Mouse (Mus musculus): Measurements from ENCODE around the gene Slain2.
"Not testable (repeated sequence)": the region's sequence is repeated elsewhere in the genome, so short reads cannot be mapped to it uniquely, and the experiment has no call there.

Gene Slain2

DNA sequence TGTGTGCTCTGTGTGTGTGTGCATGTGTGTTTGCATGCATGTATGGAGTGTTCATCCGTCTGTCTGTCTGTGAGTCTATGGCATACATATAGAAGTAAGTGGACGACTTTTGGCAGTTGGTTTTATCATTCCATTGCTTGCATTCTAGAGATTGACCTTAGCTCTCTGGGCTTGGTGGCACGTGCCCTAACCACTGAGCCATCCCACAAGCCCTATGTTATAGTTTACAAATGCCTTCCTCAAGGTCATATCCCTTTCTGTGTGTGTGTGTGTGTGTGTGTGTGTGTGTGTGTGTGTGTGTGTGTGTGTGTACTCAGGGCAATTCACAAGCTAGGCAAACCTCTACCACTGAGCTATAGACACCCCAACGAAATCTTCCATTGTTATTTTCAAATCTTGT is 12.2 kb upstream of the Slain2 start:
- DNase-seq (ENCODE audit: low spot score in 2 of 2) = no peak

DNA sequence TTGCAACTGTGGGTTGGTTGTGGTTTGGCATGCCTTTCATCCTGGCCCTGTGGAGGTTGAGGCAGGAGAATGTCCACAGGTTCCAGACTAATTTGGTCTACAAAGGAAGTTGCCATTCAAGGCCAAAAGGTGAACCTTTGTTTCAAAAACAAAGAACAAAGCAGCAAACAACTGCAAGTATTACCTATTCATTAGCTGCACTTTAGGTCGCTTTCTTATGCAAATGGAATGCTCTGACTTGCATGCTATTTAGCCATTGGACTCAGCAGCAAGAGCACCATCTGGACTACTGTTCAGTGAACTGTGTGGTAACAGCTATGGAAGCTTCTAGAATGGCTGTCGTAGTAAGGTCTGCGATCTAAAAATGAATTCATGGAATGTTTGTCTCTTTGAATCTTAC is 11.8 kb upstream of the Slain2 start:
- DNase-seq (ENCODE audit: low spot score in 2 of 2) = no peak

DNA sequence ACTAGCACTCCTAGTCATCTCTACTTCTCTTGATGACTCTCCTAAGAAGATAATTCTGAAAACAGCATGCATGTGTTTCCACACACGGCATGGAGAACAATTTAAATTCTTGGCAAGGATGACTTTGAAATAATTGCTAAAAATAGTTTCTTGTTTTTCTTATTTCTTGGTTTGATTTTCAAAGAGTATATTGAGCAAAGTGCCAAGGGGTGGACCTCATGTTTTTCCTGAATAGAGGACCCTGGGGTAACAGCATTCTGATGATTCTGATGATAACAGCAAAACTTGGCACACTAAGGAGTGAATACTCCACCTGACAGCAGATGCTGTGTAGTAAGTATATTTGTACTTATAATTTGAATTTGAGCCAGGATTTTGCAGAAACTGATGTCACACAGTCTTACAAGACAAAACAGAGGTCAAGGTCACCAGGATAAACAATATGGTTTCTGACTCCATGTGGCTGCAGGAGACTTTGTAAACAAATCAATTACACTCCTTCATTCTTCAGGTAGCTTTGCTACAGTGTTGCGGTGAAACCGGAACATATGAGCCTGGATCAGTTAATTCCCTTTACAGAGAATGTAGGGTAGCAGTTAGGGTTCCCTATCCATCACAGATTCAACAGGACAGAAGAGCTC is 11.1 kb upstream of the Slain2 start:
- no peak for DNase-seq (ENCODE audit: low spot score in 2 of 2)

DNA sequence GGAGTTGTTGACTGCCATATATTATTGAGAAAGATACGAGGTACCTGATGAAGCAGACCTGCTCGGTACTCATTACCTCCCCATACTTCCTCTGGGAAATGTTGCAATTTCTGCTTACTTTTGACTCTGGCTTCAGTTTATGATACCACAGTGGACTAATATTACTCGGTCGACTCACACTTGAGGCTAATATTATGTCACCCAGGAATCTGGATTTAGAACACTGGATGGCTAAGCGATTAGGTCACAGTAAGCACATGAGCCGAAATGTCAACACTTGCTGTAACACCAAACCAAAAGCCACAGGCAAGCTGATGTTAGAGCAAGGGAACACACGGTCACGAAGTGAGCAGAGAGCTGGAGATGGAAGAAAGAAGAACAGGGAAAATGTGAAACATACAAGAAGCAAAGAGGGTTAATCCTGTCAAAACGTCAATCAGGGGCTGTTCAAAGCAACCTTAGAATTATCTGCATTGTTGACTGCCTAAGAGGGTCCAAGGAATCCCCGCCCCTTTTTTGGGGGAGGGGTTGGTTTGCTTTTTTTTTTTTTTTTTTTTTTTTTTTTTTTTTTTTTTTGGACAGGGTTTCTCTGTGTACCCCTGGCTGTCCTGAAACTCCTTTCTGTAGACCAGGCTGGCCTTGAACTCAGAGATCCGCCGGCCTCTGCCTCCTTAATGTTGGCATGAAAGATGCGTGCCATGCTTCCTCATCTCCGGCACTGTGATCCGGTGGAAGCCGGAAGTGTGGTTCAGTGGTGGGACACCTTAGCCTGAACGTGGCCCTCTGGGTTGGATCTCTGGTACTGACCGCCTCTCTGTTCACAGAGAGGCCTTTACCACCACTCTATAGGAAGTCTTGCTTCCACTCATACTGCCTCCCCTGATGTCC is 9.0 kb upstream of the Slain2 start:
- no peak for DNase-seq (ENCODE audit: low spot score in 2 of 2)

DNA sequence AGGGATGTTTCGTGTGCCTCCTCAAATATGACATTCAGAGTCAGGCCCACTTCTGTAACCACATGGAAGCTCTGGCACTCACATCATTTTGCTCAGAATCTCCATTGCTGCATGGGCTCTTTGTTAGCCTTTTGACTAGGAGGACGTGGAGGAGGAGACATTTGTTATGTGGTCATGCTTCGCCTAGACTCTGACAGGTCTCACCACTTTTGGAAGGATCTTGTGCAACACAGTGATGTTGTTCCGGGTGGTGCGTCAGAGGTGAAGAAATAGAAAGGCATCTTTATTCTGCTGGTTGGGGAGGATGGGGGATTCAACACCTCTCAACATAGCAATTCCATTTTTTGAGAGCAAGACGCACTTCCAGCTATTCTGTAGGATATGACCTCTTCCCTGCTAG is 6.7 kb upstream of the Slain2 start:
- no peak for DNase-seq (ENCODE audit: low spot score in 2 of 2)

DNA sequence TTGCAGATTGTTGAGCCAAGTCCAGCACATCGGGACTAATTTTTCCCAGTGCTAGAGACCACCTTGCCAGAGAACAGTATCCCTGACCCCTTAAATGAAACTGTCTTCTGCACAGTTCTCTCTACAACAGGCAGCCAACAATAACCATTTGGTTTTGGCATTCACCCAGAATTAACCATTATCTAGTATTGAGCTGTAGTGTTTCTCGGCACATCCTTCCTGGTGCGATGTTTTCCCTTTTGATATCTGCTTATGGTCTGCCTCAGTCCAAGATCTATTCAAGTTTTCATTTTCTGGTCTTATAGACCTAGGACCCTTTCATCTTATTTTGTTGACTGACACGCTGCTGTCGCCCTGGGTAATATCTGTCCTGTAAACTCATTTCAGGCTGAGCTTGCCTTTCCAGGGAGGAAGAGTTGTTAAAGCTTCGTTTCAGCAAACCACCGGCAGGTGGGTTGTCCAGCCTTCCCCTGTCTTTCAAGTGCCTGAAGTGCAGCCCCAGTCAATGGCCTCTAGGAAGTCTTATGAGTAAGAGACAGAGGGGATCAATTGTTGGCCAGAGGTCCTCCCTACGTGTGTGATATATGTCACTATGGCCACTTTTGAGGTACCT is 5.7 kb upstream of the Slain2 start:
- no peak for DNase-seq (ENCODE audit: low spot score in 2 of 2)

DNA sequence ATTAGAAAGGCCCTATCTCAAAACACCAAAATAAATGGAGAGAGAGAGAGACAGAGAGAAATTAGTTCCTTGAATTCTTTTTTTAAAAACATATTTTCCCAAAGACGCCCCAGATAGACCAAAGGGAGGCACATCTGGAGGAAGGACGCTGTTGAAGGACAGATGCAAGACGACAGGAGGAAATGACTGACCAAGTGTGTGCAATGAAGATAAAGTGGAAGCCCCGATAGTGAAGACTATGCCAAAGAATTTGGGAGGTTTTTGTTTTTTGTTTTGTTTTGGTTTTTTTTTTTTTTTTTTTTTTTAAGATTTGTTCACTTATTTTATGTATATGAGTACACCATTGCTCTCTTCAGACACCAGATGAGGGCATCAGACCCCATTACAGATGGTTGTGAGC is 4.7 kb upstream of the Slain2 start:
- no peak for DNase-seq (ENCODE audit: low spot score in 2 of 2)

DNA sequence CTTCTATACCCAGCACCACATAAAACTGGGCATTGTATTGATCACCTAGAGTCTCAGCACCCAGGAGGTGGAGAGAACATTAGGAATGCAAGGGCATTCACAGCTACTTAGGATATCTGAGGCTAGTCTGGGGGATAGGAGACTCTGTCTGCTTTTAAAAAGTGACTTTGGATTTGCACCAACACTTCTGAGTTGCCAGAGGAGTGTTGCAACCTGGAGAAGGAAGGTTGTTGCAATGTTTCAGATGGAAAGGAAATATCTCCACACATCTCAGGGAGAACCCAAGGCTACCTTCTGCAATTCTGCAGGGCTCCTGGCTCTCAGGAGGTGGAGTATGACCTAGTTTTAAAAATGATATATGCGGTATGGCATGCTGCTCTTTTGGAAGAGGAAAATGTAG is 3.7 kb upstream of the Slain2 start:
- DNase-seq (ENCODE audit: low spot score in 2 of 2) = no peak

DNA sequence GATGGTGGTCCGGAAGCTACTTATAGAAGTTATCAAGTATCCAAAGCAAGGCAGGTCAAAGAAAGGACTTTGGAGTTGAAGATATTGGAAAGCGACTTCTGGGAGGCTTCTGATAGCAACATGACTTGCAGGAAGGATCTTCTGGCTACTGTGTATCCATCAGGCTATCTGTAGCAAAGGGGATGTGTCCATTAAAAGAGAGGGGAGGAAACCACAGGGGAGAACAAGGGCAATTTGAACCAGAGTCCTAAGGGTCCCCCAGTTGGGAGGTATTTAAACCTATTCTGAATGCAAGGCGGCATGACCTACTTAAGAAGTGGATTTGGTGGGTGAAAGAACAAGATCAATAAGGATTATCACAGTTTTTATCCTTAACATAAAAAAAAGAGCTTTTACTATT is 2.8 kb upstream of the Slain2 start:
- no peak for DNase-seq (ENCODE audit: low spot score in 2 of 2)

DNA sequence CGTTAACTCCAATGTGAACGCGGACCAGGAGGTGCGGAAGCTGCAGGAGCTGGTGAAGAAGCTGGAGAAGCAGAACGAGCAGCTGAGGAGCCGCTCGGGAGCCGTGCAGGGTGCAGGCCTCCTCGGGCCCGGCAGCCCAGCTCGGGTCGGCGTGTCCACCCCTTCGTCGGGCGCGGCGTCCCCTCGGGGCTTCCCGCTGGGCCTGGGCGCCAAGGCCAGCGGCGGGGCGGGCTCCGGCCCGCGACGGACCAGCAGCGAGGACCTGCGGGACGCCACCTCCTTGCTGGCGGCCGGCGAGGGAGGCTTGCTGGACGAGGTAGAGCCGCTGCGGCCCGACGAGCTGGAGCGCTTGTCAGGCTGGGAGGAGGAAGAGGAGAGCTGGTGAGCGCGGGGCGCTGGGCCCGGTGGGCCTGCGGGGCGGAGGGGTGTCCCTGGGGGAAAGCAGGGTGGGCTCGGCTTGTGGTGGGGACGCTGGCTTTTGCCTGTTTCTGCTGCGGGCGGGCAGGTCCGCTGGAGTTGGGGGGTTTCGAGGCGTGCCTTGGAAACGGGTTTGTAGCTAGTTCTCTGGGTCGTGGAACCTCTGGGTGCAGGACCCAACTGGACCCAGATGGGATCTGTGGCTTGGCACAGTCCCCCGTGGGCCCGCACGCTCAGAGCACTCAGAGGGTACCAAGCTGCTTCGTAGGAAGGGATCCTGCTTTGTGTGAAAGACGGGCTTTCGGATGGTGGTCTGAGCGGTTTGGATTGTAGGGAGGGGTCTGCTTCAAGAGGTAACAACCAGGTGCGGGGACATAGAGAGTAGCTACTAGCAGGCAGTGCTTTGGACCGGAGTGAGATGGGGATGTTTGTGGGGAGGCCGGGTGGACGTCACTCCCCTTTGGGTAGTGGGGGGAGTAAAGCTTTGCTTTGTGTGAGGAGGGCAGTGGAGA is 793 bp downstream of the Slain2 start:
- DNase-seq (ENCODE audit: low spot score in 2 of 2) = peak; percentile 27 to 51

DNA sequence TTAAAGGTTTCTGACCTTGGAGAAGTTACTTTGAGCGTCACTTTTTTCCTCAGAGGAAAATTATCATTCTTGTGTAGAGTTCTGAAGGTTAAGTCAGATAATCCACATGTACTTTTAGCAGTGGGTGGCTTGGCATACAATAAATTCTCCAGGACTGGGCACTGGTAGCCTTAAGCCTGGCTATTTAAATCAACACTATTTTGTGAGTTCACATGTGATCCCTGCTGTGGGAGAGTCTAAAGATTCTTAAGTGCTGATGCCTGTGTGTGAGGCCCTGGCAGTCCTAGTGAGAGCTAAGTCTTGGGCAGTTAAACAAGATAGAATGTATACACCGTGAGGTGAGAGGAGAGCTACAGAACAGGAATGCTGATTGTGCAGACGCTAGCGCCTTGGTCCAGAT is 1.9 kb downstream of the Slain2 start:
- DNase-seq (ENCODE audit: low spot score in 2 of 2) = no peak

DNA sequence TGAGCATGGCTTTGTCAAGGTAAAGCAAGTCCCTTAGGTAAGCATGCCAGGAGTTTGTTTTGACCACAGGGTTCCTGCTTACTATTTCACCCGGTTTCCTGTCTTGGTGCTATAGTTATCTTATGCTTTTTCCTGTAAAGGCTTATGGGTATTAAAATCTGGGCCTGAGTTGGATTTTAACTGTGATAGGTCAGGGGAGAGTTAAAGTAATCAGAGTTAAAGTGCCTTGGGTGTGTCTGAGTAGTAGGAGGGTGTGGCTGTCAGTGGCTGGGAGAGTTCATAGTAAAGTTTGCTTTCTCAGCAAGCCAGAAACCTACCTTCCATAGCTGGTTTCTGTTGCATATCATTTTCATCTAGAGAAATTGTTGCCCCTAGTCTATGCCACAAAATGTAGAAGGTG is 2.7 kb downstream of the Slain2 start:
- DNase-seq (ENCODE audit: low spot score in 2 of 2) = no peak

DNA sequence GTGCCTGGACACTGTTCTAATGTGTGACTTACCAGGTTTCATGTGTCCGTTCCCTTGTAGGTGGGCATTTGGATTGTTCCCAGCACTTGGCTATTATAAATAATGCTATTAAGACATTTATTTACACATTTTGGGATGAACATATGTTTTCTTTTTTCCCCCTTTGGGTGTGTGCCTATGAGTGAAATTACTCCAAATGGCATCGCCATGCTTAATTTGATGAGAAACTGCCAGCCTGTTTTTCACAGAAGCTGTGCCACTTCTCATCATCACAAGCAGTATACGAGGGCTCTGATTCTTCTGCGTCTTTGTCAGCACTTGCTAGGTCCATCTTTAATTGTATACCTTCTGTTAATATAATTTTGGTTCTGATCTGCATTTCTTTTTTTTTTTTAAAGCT is 6.3 kb downstream of the Slain2 start:
- no peak for DNase-seq (ENCODE audit: low spot score in 2 of 2)

DNA sequence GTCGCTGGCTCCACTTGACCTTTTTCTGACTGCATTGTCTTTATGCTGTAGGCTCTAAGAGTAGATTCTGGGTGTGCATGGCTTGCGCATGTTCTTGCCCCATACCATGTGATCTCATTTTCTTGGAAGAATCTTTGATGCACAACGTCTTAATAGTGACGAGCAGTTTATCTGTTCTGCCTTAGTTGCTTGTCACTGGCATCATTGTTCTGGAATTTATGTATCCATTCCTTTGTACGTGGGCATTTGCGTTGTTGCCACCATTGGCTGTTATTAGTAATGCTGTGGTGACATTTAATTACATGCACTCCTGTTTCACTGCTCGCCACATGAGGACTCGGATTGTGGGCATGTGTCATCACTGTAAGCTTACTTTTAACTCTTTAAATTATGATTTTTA is 7.1 kb downstream of the Slain2 start:
- DNase-seq (ENCODE audit: low spot score in 2 of 2) = no peak

DNA sequence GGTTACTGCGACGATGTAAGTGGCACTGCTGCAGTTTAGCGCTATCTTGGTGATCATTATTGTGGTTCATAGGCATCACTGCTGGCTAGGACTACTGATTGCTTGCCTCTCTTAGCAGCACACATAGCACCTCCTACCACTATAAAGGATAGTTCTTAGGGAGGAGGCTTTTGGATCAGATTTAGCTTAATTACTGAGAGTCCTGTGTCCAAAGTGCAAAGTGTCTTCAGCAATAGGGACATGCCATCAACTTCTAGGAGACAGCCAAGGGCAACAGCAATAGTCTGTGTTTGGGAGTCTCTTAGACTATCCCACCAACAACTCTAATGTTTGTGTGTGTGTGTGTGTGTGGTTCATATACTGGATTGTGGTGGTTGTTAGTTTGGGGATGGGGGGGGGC is 8.7 kb downstream of the Slain2 start:
- no peak for DNase-seq (ENCODE audit: low spot score in 2 of 2)

DNA sequence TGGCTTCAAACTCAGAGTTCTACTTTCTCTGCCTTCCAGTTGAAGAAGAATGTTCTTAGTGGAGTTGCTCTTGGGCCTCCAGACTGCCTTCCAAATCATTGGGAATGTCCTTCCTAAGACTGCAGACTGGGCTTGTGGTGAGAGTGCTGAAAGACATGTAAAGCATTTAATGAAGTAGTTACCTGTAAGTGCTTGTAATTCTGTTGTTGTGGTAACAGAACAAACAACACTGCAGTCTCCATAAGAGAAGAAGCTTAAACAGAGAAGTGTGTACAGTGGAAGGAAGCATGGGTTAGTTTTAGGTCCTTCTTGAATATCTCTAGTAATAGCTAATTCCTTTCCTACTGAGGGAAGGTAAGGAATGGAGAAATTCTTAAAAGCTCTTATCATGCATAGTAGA is 13.0 kb downstream of the Slain2 start:
- DNase-seq (ENCODE audit: low spot score in 2 of 2) = no peak

DNA sequence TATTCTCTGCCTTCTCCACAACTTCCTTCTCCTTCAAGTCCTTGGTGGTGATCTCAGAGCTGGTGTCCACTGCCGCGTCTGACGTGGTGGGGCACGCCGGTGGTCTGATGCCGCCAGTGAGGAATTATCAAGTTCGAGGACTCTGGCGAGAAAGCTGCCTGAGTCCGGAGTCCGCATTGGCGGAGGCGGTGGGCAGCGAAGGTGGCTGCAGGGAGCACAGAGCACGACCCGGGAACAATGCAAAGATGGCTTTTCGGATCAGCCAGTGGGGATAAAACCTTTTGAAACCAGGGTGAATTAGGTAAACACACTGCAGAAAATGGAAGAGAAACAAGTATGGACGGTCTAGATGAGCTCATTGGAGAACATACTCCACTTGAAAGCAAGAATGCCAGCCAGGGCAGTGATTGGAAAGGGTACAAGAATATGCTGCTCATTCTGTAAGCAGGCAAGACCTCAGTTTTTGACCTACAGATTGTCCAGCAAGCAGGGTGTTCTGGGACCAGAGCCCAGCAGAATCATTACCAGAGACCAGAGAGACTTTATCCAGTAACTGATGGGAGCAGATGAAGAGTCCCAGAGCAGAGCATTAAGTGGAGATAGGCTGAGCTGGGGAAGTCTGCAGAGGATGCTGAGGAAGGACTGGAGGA is 19.0 kb downstream of the Slain2 start:
- no peak for DNase-seq (ENCODE audit: low spot score in 2 of 2)

DNA sequence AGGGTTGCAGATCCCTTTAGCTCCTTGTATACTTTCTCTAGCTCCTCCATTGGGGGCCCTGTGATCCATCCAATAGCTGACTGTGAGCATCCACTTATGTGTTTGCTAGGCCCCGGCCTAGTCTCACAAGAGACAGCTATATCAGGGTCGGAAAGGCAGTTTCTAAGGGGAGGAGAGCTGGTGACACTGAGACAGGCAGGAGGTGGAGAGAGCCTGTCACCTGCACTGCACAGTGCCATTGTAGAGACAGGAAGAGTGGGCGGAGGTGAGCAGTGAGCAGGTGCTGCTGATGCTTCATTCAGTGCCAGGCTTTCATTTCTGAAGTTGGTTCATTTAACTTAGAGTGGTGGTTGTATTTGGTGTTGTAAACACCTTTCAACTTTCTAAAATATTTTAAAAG is 24.3 kb downstream of the Slain2 start:
- DNase-seq (ENCODE audit: low spot score in 2 of 2) = not testable (repeated sequence)

DNA sequence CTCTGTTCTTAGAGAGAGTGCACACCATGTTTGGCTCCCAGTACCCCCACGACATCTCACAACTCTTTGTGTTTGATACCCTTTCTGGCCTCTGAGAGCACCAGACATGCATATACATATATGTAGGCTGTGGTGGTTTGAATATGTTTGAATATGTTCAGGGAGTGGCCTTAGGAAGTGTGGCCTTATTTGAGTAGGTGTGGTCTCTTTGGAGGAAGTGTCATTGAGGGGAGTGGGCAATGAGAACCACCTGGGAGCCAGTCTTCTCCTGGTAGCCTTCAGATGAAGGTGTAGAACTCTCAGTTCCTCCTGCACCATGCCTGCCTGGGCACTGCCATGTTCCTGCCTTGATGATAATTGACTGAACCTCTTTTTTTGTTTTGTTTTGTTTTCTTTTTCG is 25.2 kb downstream of the Slain2 start:
- DNase-seq (ENCODE audit: low spot score in 2 of 2) = no peak

DNA sequence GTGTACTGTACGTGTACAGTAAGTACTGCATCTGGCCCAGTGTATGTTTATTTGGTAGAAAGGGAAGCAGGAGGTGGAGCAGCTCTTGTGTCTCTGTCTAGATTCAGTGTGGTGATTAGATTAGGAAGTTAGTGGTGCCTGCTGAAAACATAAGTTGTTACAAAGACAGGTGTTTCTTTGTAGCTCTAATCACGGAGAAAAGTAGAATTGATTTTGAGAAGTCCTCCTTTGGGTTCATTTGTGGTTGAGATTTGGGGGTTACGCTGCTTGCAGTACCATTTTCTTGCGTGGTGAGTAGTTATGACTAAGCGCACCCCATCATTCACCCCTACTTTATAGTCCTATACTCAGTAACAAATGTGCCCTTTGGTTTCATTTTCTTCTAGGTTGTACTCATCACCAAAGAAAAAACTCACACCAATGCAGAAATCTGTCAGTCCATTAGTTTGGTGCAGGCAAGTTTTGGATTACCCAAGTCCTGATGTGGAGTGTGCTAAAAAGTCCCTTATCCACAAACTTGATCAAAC is 26.9 kb downstream of the Slain2 start:
- no peak for DNase-seq (ENCODE audit: low spot score in 2 of 2)

DNA sequence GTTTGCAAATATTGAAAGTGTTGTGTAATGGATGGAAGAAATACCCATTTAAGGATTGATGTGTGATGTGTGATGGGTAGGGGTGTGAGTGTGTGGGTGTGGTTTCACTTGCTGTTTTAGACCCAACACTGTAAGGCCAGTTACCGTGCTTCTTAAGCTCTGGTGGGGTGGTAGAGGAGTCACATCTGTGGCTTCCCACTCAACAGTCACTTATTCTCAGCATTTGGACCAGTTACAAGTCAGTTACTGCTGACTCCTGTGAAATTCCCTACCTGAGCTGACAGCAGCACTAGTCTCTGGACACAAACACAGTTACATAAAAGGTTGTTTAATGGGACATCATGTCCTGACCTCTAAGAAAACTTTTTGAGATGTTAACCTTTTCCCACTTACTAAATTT is 34.0 kb downstream of the Slain2 start:
- no peak for DNase-seq (ENCODE audit: low spot score in 2 of 2)
